Mouse (Mus musculus): ENCODE measurements around the gene Jade3.

The Jade3 gene

GRCm38 (mm10) chrX:20483213-20483612 lies 57.7 kb downstream of the Jade3 start:
- no peaks in the 10 kb centered on the region for H3K27me3 ChIP-seq (ENCODE audit: control insufficient read depth, insufficient read depth, low read length, poor library complexity, severe bottlenecking)
- no peak for DNase-seq (ENCODE audit: low read depth, low spot score)
- H3K36me3 ChIP-seq (ENCODE audit: control insufficient read depth, insufficient read depth, low read length, poor library complexity, severe bottlenecking) = no peaks in the 10 kb centered on the region

- H3K36me3 ChIP-seq (ENCODE audit: control insufficient read depth, insufficient read depth, low read length, poor library complexity, severe bottlenecking) = no peaks in the 10 kb centered on the region
- no peaks in the 10 kb centered on the region for H3K27me3 ChIP-seq (ENCODE audit: control insufficient read depth, insufficient read depth, low read length, poor library complexity, severe bottlenecking)
- peak; percentile 13 for DNase-seq (ENCODE audit: low read depth, low spot score)
Observed at GRCm38 (mm10) chrX:20497682-20498081, 72.2 kb downstream of the Jade3 start.

DNA sequence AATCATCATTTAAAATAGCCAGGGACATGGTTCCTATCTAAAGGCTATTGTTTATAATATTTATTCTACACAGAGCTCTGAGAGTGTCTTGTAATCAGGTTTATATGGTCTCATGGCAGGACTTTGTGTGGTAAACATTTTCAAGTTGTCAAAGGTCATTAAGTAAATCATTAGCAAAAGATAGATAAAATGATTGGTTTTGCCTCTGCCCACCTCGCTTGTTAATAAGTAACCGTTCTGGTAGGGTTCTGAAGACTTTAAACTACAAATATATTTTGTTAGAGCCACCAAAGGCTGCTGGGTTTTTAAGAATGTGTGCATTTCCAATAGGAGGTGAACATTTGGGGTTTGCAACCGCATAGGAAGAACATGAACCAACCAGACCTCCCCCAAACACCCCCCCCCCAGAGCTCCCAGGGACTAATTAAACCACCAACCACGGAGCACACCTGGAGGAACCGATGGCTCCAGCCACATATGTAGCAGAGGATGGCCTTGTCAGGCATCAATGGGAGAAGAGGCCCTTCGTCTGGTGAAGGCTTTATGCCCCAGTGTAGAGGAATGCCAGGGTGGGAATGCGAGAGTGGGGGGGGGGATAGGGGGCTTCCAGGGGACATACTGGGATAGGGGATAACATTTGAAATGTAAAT lies 94.9 kb downstream of the Jade3 start:
- Histone ChIP-seq H3K27me3 (ENCODE audit: control insufficient read depth, insufficient read depth, low read length, poor library complexity, severe bottlenecking) (no peaks in the 10 kb centered on the region), H3K36me3 (ENCODE audit: control insufficient read depth, insufficient read depth, low read length, poor library complexity, severe bottlenecking) (0 out of 2 replicates have a peak, but pooled peaks cover 1% of the 10 kb centered on the region)
- no peak for DNase-seq (ENCODE audit: low read depth, low spot score)

GRCm38 (mm10) chrX:20521578-20521977 lies 96.1 kb downstream of the Jade3 start:
- no peak for DNase-seq (ENCODE audit: low read depth, low spot score)
- Histone ChIP-seq H3K27me3 (ENCODE audit: control insufficient read depth, insufficient read depth, low read length, poor library complexity, severe bottlenecking) (no peaks in the 10 kb centered on the region), H3K36me3 (ENCODE audit: control insufficient read depth, insufficient read depth, low read length, poor library complexity, severe bottlenecking) (0 out of 2 replicates have a peak, but pooled peaks cover 1% of the 10 kb centered on the region)

- H3K36me3 ChIP-seq (ENCODE audit: control insufficient read depth, insufficient read depth, low read length, poor library complexity, severe bottlenecking) = no peaks in the 10 kb centered on the region
- no peaks in the 10 kb centered on the region for H3K27me3 ChIP-seq (ENCODE audit: control insufficient read depth, insufficient read depth, low read length, poor library complexity, severe bottlenecking)
- no peak for DNase-seq (ENCODE audit: low read depth, low spot score)
Observed at GRCm38 (mm10) chrX:20532621-20533020, 107.1 kb downstream of the Jade3 start.

GRCm38 (mm10) chrX:20543867-20544266 lies 118.4 kb downstream of the Jade3 start:
- DNase-seq (ENCODE audit: low read depth, low spot score) = no peak
- Histone ChIP-seq H3K36me3 (ENCODE audit: control insufficient read depth, insufficient read depth, low read length, poor library complexity, severe bottlenecking) (no peaks in the 10 kb centered on the region), H3K27me3 (ENCODE audit: control insufficient read depth, insufficient read depth, low read length, poor library complexity, severe bottlenecking) (no peaks in the 10 kb centered on the region)

- DNase-seq (ENCODE audit: low read depth, low spot score) = no peak
- no peaks in the 10 kb centered on the region for H3K27me3 ChIP-seq (ENCODE audit: control insufficient read depth, insufficient read depth, low read length, poor library complexity, severe bottlenecking)
Observed at GRCm38 (mm10) chrX:20547609-20548008, 122.1 kb downstream of the Jade3 start.

GRCm38 (mm10) chrX:20548011-20548879 lies 122.8 kb downstream of the Jade3 start:
- Histone ChIP-seq H3K36me3 (ENCODE audit: control insufficient read depth, insufficient read depth, low read length, poor library complexity, severe bottlenecking) (no peaks in the 10 kb centered on the region), H3K27me3 (ENCODE audit: control insufficient read depth, insufficient read depth, low read length, poor library complexity, severe bottlenecking) (no peaks in the 10 kb centered on the region)
- DNase-seq (ENCODE audit: low read depth, low spot score) = no peak

More at GRCm38 (mm10) chrX:20547609-20548008, 122.1 kb downstream of the Jade3 start:
- no peaks in the 10 kb centered on the region for H3K36me3 ChIP-seq (ENCODE audit: control insufficient read depth, insufficient read depth, low read length, poor library complexity, severe bottlenecking)

DNA sequence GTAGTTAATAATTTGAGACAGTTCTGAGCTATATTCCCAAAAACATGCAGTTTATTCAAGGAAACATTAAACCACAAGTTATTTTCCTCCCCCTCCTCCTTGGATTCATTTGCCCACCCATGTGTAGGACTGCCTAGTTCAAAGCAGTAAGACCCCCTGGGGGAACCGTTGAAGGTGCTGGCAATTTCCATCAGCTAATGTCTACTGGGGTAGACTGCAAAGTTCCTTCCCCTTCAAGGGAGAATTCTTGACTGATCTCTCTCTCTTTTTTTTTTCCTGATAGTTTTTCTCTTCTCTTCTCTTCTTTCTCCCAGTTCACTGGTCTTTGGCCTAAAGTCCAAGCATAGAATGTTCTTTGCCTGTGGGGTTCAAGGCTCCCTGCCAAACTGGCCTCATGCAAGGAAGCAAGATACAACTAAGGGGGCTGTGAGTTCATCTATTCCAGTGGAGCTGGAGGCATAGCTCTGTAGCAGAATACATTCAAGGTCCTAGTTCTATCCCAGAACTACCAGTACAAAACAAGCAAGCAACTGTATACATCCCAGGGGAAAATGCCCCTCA lies 123.5 kb downstream of the Jade3 start:
- no peak for DNase-seq (ENCODE audit: low read depth, low spot score)
- no peaks in the 10 kb centered on the region for H3K36me3 ChIP-seq (ENCODE audit: control insufficient read depth, insufficient read depth, low read length, poor library complexity, severe bottlenecking)
- no peaks in the 10 kb centered on the region for H3K27me3 ChIP-seq (ENCODE audit: control insufficient read depth, insufficient read depth, low read length, poor library complexity, severe bottlenecking)

DNA sequence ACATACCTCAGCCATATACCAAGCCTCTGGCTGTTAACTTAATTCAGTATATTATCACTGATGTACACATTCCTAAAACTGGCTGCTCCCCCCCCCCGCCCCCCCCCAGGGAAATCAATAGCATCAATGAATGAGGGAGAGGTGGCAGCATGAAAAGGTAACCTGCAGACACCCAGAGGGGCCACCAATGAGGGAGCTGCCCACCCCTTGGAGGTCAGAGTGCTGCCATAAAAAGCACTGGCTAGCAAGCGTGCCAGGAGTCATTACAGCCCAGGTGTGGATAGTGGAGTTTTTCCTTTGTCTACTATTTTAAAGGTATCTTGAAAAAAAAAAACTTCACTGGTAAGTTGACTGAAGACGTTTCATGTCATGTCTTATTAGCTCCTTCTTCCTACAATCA lies 124.0 kb downstream of the Jade3 start, which contains the start of gene Rgn:
TSS of gene Rgn (plus strand) at position 256 of the 400 bp plus-strand sequence.
- DNase-seq (ENCODE audit: low read depth, low spot score) = no peak
- no peaks in the 10 kb centered on the region for H3K36me3 ChIP-seq (ENCODE audit: control insufficient read depth, insufficient read depth, low read length, poor library complexity, severe bottlenecking)

GRCm38 (mm10) chrX:20552199-20552598 lies 126.7 kb downstream of the Jade3 start:
- DNase-seq (ENCODE audit: low read depth, low spot score) = no peak
- no peaks in the 10 kb centered on the region for H3K27me3 ChIP-seq (ENCODE audit: control insufficient read depth, insufficient read depth, low read length, poor library complexity, severe bottlenecking)
- no peaks in the 10 kb centered on the region for H3K36me3 ChIP-seq (ENCODE audit: control insufficient read depth, insufficient read depth, low read length, poor library complexity, severe bottlenecking)

More for the DNA sequence above, 124.0 kb downstream of the Jade3 start, which contains the start of gene Rgn:
- H3K27me3 ChIP-seq (ENCODE audit: control insufficient read depth, insufficient read depth, low read length, poor library complexity, severe bottlenecking) = no peaks in the 10 kb centered on the region

DNA sequence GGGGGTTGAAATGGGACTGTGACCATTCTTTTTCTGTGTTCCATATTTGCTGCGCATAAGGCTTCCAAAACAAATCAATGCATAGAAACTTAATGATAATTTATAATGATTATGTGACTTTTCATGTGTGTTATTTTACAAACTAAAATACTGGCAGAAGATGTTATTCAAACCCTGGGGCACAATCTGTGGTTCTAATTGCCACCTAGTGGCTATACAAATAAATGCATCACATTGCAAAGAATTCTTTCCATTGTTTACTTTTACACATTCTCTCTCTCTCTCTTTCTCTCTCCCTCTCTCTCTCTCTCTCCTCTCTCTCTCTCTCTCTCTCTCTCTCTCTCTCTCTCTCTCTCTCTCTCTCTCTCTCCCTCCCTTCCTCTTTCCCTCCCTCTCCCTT lies 136.4 kb downstream of the Jade3 start:
- Histone ChIP-seq H3K27me3 (ENCODE audit: control insufficient read depth, insufficient read depth, low read length, poor library complexity, severe bottlenecking) (no peaks in the 10 kb centered on the region), H3K36me3 (ENCODE audit: control insufficient read depth, insufficient read depth, low read length, poor library complexity, severe bottlenecking) (no peaks in the 10 kb centered on the region)
- DNase-seq (ENCODE audit: low read depth, low spot score) = peak; percentile 3

DNA sequence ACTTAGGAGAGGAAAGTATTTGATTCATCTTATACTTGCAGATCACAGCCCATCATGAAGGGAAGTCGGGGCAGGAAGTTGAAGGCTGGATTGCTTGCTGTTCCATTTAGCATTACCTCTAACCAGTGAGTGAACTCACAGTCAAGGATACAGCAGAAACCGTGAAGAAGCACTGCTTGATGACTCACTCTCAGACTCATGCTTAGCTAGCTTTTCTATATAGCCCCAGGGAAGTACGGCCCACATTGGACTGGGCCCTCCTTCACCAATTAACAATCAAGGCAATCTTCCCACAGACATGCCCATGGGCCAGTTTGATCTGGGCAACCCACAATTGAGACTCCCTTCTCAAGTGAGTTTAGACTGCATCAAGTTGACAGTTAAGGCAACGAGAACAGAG lies 138.5 kb downstream of the Jade3 start:
- no peaks in the 10 kb centered on the region for H3K27me3 ChIP-seq (ENCODE audit: control insufficient read depth, insufficient read depth, low read length, poor library complexity, severe bottlenecking)
- DNase-seq (ENCODE audit: low read depth, low spot score) = no peak
- no peaks in the 10 kb centered on the region for H3K36me3 ChIP-seq (ENCODE audit: control insufficient read depth, insufficient read depth, low read length, poor library complexity, severe bottlenecking)
